In genomic region chr4:137178833-137179232, GRCm38 (mm10) we compare ENCODE assay signal across 8 mouse cellular contexts.
A peak's percentile ranks its signal among the peaks of the same experiment; 100 is the strongest.
DNase-seq lines count a peak whose midpoint lies in the region; ATAC-seq lines count a peak whose summit lies in the region.
"Had no signal": no experiment of that assay in that cellular context is flagged by ENCODE, and none has a peak within 500 bp of the region (broad histone marks: within the 10 kb centered on the region; RNA-seq: fewer than 3 reads in every experiment).

No protein-coding gene starts in this region.

- H3K9me3 ChIP-seq in liver, embryonic 11.5 days (ENCODE audit: control insufficient read depth, low read length): no peaks in the 10 kb centered on the region
- no peaks in the 10 kb centered on the region for H3K9me3 ChIP-seq in embryonic facial prominence, embryonic 15.5 days (replicated peaks)
- H3K9me3 ChIP-seq: stomach, embryonic 15.5 days had no signal

- no peak overlapping the region for H3K4me2 ChIP-seq in liver, embryonic 11.5 days
- H3K4me2 ChIP-seq in embryonic facial prominence, embryonic 15.5 days (replicated peaks): no peak overlapping the region
- H3K4me2 ChIP-seq: stomach, embryonic 15.5 days had no signal

- no peak for ATAC-seq in liver, embryonic 11.5 days (replicated peaks; ENCODE audit: low FRiP score)
- ATAC-seq in embryonic facial prominence, embryonic 15.5 days (ENCODE audit: insufficient number of reproducible peaks, low FRiP score, low TSS enrichment, low read depth): 0 out of 2 replicates have a peak, but pooled peaks have one; percentile 47
- ATAC-seq in CD4-positive, CD25-positive, alpha-beta regulatory T cell, adult 4 months: no peak

- H3K27ac ChIP-seq in liver, embryonic 11.5 days (ENCODE audit: low read depth, low read length): no peak overlapping the region
- H3K27ac ChIP-seq in embryonic facial prominence, embryonic 15.5 days (replicated peaks): no peak overlapping the region
- H3K27ac ChIP-seq: stomach, embryonic 15.5 days had no signal

- H3K27me3 ChIP-seq in liver, embryonic 11.5 days (replicated peaks; ENCODE audit: control insufficient read depth, insufficient read depth, low read length): no peaks in the 10 kb centered on the region; the same call in 1 of the 2 replicates
- no peaks in the 10 kb centered on the region for H3K27me3 ChIP-seq in embryonic facial prominence, embryonic 15.5 days
- H3K27me3 ChIP-seq: stomach, embryonic 15.5 days had no signal

- peak; percentile 57 for DNase-seq in liver
- DNase-seq in liver, embryonic 11.5 days (ENCODE audit: low spot score): no peak
- peak; percentile 41 to 55 for DNase-seq in heart, postnatal 14 days
- DNase-seq in lung, postnatal 4 days: peak; percentile 72 to 81
- no peak for DNase-seq in thymus, postnatal 25 days

- no peaks in the 10 kb centered on the region for H3K36me3 ChIP-seq in liver, embryonic 11.5 days (ENCODE audit: control insufficient read depth, insufficient read depth, low read length)
- H3K36me3 ChIP-seq in embryonic facial prominence, embryonic 15.5 days: no peaks in the 10 kb centered on the region
- H3K36me3 ChIP-seq: stomach, embryonic 15.5 days had no signal

- no peak overlapping the region for H3K9ac ChIP-seq in liver, embryonic 11.5 days (ENCODE audit: low read depth, low read length)
- no peak overlapping the region for H3K9ac ChIP-seq in embryonic facial prominence, embryonic 15.5 days
- H3K9ac ChIP-seq: stomach, embryonic 15.5 days had no signal

- intact Hi-C loops in heart, postnatal 14 days (cut with DNase I): no loop called here

- no peak overlapping the region for H3K4me3 ChIP-seq in liver, embryonic 11.5 days (ENCODE audit: low read depth, low read length)
- H3K4me3 ChIP-seq in embryonic facial prominence, embryonic 15.5 days (replicated peaks): no peak overlapping the region
- H3K4me3 ChIP-seq: stomach, embryonic 15.5 days had no signal

- 42% methylated on average over 3 of the region's 3 CpGs for WGBS in liver, embryonic 11.5 days
- 64% methylated on average over 3 of the region's 3 CpGs for WGBS in embryonic facial prominence, embryonic 15.5 days

- H3K4me1 ChIP-seq in liver, embryonic 11.5 days (replicated peaks; ENCODE audit: control insufficient read depth, insufficient read depth, low read length): peaks cover 17% of the 10 kb centered on the region; the same call in 1 of the 2 replicates
- H3K4me1 ChIP-seq in embryonic facial prominence, embryonic 15.5 days: 0 out of 2 replicates have a peak, but pooled peaks cover 3% of the 10 kb centered on the region

Comparison
In these comparisons a context has a peak if more than half of its experiments do, and no peak if none do; other contexts are left out.
1. DNase-seq: peak in liver (single experiment), heart, postnatal 14 days (2 of 2) and lung, postnatal 4 days (2 of 2); none in liver, embryonic 11.5 days (single experiment) and thymus, postnatal 25 days (single experiment).